In the genomic region with DNA sequence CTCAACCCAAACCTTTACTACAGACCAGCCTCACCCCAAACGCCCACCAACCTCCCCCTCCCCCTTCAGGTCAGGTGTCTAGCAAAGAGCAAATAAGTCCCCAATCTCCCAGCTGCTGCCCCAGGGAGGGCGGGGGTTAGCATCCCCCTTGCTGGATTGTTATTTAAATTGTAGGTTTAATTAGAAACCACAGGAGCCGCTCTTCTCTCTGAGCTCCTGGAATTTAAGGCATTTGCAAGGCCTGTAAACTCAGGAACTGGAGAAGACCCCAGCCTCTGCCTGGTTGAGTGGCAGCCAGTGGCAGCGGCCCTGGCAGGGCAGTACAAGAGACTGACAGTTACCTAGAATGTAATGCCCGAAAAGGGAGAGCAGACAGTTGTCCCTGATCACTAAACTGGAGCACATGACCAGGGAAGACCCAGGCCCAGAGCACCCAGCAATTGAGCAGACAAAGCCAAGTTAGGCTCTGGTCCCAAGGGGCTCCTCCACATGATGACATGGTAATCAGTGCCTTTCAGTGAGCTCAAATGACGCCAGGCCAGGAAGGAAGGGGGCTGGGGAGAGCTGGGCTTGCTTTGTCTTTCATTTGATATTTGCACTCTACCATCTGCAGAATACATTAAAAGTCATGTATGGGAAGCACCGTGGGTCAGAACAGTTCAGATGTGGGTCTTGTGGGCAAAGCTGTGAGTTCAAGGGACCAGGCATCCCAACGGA, we compare ENCODE assay signal across 8 mouse cellular contexts. TPM values are rescaled to one million over a fixed set of nuclear protein-coding genes. Genes with fewer than 3 reads are reported as not detected.
A peak's percentile ranks its signal among the peaks of the same experiment; 100 is the strongest.
DNase-seq lines count a peak whose midpoint lies in the region; ATAC-seq and TF ChIP-seq lines count a peak whose summit lies in the region.

No protein-coding gene starts in this region.

- 43% methylated on average over 8 of the region's 8 CpGs for WGBS in liver, embryonic 11.5 days
- 31% methylated on average over 8 of the region's 8 CpGs for WGBS in stomach, postnatal 0 days

- no peak for TF ChIP-seq EP300 in stomach, postnatal 0 days (optimal IDR thresholded peaks at IDR 0.05)

- ATAC-seq in megakaryocyte, adult 5-6 weeks (ENCODE audit: poor library complexity, severe bottlenecking), result no peak
- no peak for ATAC-seq in liver, embryonic 11.5 days (replicated peaks; ENCODE audit: low FRiP score)
- ATAC-seq in stomach, postnatal 0 days (ENCODE audit: low FRiP score, low TSS enrichment), result no peak

- H3K27me3 ChIP-seq in megakaryocyte, embryonic 14.5 days (replicated peaks), result no peaks in the 10 kb centered on the region
- H3K27me3 ChIP-seq in liver, embryonic 11.5 days (replicated peaks; ENCODE audit: control insufficient read depth, insufficient read depth, low read length), result no peaks in the 10 kb centered on the region
- no peaks in the 10 kb centered on the region for H3K27me3 ChIP-seq in stomach, postnatal 0 days (ENCODE audit: control insufficient read depth, insufficient read depth, low read length)

- H3K9ac ChIP-seq in liver, embryonic 11.5 days (ENCODE audit: low read depth, low read length), result no peak overlapping the region
- H3K9ac ChIP-seq in stomach, postnatal 0 days (ENCODE audit: low read length), result 0 out of 2 replicates have a peak overlapping the region, but pooled peaks have one; percentile 0

- peak overlapping the region; percentile 0 for H3K4me2 ChIP-seq in liver, embryonic 11.5 days
- H3K4me2 ChIP-seq in stomach, postnatal 0 days (replicated peaks; ENCODE audit: low read depth), result peak overlapping the region; percentile 6

- DNase-seq in heart, adult 8-10 months (ENCODE audit: low spot score), result peak; percentile 55
- no peak for DNase-seq in liver, embryonic 11.5 days (ENCODE audit: low spot score)
- no peak for DNase-seq in stomach, postnatal 0 days (ENCODE audit: low spot score)
- DNase-seq in adrenal gland, postnatal 14 days, result no peak
- DNase-seq in B cell, adult 2 months, result no peak
- DNase-seq in ovary, postnatal 36 days (ENCODE audit: low spot score), result no peak

- peaks cover 37% of the 10 kb centered on the region for H3K36me3 ChIP-seq in megakaryocyte, embryonic 14.5 days (replicated peaks; ENCODE audit: low read length)
- H3K36me3 ChIP-seq in liver, embryonic 11.5 days (ENCODE audit: control insufficient read depth, insufficient read depth, low read length), result no peaks in the 10 kb centered on the region; the same call in 1 of the 2 replicates
- no peaks in the 10 kb centered on the region for H3K36me3 ChIP-seq in stomach, postnatal 0 days (ENCODE audit: control insufficient read depth, insufficient read depth, low read length)

- no peak for TF ChIP-seq CTCF in stomach, postnatal 0 days (IDR thresholded peaks at IDR 0.05; ENCODE audit: low read depth)

- H3K27ac ChIP-seq in liver, embryonic 11.5 days (ENCODE audit: low read depth, low read length), result peak overlapping the region; percentile 52
- peak overlapping the region; percentile 83 for H3K27ac ChIP-seq in stomach, postnatal 0 days (replicated peaks)

- H3K4me3 ChIP-seq in megakaryocyte, embryonic 14.5 days (replicated peaks), result peak overlapping the region; percentile 88
- H3K4me3 ChIP-seq in liver, embryonic 11.5 days (ENCODE audit: low read depth, low read length), result no peak overlapping the region
- no peak overlapping the region for H3K4me3 ChIP-seq in stomach, postnatal 0 days (ENCODE audit: low read depth, low read length)

- no peaks in the 10 kb centered on the region for H3K9me3 ChIP-seq in megakaryocyte, embryonic 14.5 days
- H3K9me3 ChIP-seq in liver, embryonic 11.5 days (ENCODE audit: control insufficient read depth, low read length), result no peaks in the 10 kb centered on the region
- no peaks in the 10 kb centered on the region for H3K9me3 ChIP-seq in stomach, postnatal 0 days (ENCODE audit: control insufficient read depth, low read length)

- peaks cover 100% of the 10 kb centered on the region for H3K4me1 ChIP-seq in megakaryocyte, embryonic 14.5 days
- H3K4me1 ChIP-seq in liver, embryonic 11.5 days (replicated peaks; ENCODE audit: control insufficient read depth, insufficient read depth, low read length), result peaks cover 78% of the 10 kb centered on the region
- peaks cover 40% of the 10 kb centered on the region for H3K4me1 ChIP-seq in stomach, postnatal 0 days (replicated peaks; ENCODE audit: control insufficient read depth, insufficient read depth)

RNA-seq across cellular contexts. Expression of a gene that starts 42.1 kb away (rescaled TPM):
- polyA plus RNA-seq in megakaryocyte, embryonic 14.5 days (2012; ENCODE audit: insufficient read depth, low replicate concordance), result 20.2 and 27.2 TPM in 2 replicates
- 3.7 and 3.9 TPM in 2 replicates for total RNA-seq in megakaryocyte, adult 5-6 weeks (2015)
- 1.8 and 3.3 TPM in 2 replicates for total RNA-seq in megakaryocyte, adult 5-6 weeks (2017)
- 10 to 100 TPM; 23.7 to 44.2 (median 32.3) TPM for total RNA-seq in heart, adult 8-10 months (2022)
- polyA plus RNA-seq in liver, embryonic 11.5 days (2014; fragmentation: Nextera tagmentation; extraction: Ambion mirVana), result 6.1 and 6.2 TPM in 2 replicates
- 5.5 and 6.9 TPM in 2 replicates for polyA plus RNA-seq in stomach, postnatal 0 days (2015; fragmentation: Nextera tagmentation; extraction: Ambion mirVana)
- total RNA-seq in adrenal gland, postnatal 14 days (2021), result 71.2 and 76.8 TPM in 2 replicates

Comparison
In these comparisons a context has a peak if more than half of its experiments do, and no peak if none do; other contexts are left out.
1. RNA of a gene that starts 42.1 kb away (total RNA-seq): 71.2 to 76.8 TPM in adrenal gland, postnatal 14 days and 23.7 to 44.2 TPM in heart, adult 8-10 months; 1.8 to 3.9 TPM in megakaryocyte, adult 5-6 weeks; every median in the first group is over 4 times any median in the second.